Mouse (Mus musculus) layer of hippocampus, adult 9-11 months (tissue): ENCODE data around the gene Slc41a2.

Source experiments
- DNase-seq: peaks from one replicate; pipeline ENCODE4 v3.0.0; 2022

Gene Slc41a2

GRCm38 (mm10) chr10:83219729-83220128 is 118.0 kb downstream of the Slc41a2 start:
- peak; percentile 27 for DNase-seq

GRCm38 (mm10) chr10:83218778-83219177 is 118.9 kb downstream of the Slc41a2 start:
- DNase-seq, result no peak

GRCm38 (mm10) chr10:83217256-83217655 is 120.4 kb downstream of the Slc41a2 start:
- DNase-seq, result no peak

- no peak for DNase-seq
Measured at GRCm38 (mm10) chr10:83215559-83215958, 122.1 kb downstream of the Slc41a2 start.

- DNase-seq, result no peak
Measured at GRCm38 (mm10) chr10:83212618-83213017, 125.1 kb downstream of the Slc41a2 start.

- no peak for DNase-seq
Measured at GRCm38 (mm10) chr10:83210968-83211583, 126.6 kb downstream of the Slc41a2 start.

GRCm38 (mm10) chr10:83210122-83210521 is 127.6 kb downstream of the Slc41a2 start:
- DNase-seq, result no peak

- no peak for DNase-seq
Measured at GRCm38 (mm10) chr10:83209388-83209787, 128.3 kb downstream of the Slc41a2 start.

GRCm38 (mm10) chr10:83208436-83208835 is 129.2 kb downstream of the Slc41a2 start:
- DNase-seq, result no peak

- no peak for DNase-seq
Measured at GRCm38 (mm10) chr10:83202906-83203702, 134.6 kb downstream of the Slc41a2 start.

GRCm38 (mm10) chr10:83201525-83201924 is 136.2 kb downstream of the Slc41a2 start:
- no peak for DNase-seq

- DNase-seq, result no peak
Measured at GRCm38 (mm10) chr10:83199290-83199689, 138.4 kb downstream of the Slc41a2 start.

- no peak for DNase-seq
Measured at GRCm38 (mm10) chr10:83198692-83199091, 139.0 kb downstream of the Slc41a2 start.

GRCm38 (mm10) chr10:83197690-83198336 is 139.9 kb downstream of the Slc41a2 start:
- peak; percentile 68 for DNase-seq

GRCm38 (mm10) chr10:83191982-83192381 is 145.7 kb downstream of the Slc41a2 start:
- DNase-seq, result no peak

- no peak for DNase-seq
Measured at GRCm38 (mm10) chr10:83191476-83191875, 146.2 kb downstream of the Slc41a2 start.

- DNase-seq, result no peak
Measured at GRCm38 (mm10) chr10:83189071-83189470, 148.6 kb downstream of the Slc41a2 start.

GRCm38 (mm10) chr10:83186984-83187383 is 150.7 kb downstream of the Slc41a2 start:
- no peak for DNase-seq

- no peak for DNase-seq
Measured at GRCm38 (mm10) chr10:83186167-83186566, 151.5 kb downstream of the Slc41a2 start.

GRCm38 (mm10) chr10:83185121-83185520 is 152.6 kb downstream of the Slc41a2 start:
- no peak for DNase-seq

- peak; percentile 33 for DNase-seq
Measured at GRCm38 (mm10) chr10:83184480-83185069, 153.1 kb downstream of the Slc41a2 start.

- no peak for DNase-seq
Measured at GRCm38 (mm10) chr10:83183634-83184479, 153.8 kb downstream of the Slc41a2 start.
